Mouse (Mus musculus) large intestine, adult 2 months (tissue): ENCODE results near the gene Hist1h4h. TPM values are rescaled to one million over a fixed set of nuclear protein-coding genes. Genes with fewer than 3 reads are reported as not detected.

Source experiments
- DNase-seq: peaks from one replicate; pipeline ENCODE4 v3.0.0-alpha.2; 2012; ENCODE audit warnings: low read depth, low spot score
- WGBS: fragments of 180-500 bp; shearing (Covaris S2); methylation state at CpG from one replicate; pipeline ENCODE4 v1.1.7; 2018; 5-methylcytosine and 5-hydroxymethylcytosine counted together
- polyA plus RNA-seq: library from polyadenylated mRNA; depleted of rRNA; stranded (reverse); fragments of >200 nt; gene quantifications from 2 replicates; pipeline ENCODE4 v1.2.3, GENCODE M21; 2012

The Hist1h4h gene
- polyA plus RNA-seq, 1 experiment = 27.9 TPM

GRCm38 (mm10) chr13:23506819-23507515 is 23.9 kb upstream of the Hist1h4h start:
- no peak for DNase-seq
- WGBS = 73% methylated on average over 14 of the region's 14 CpGs

- 24% methylated on average over 1 of the region's 1 CpGs for WGBS
- no peak for DNase-seq
These were observed 20.7 kb upstream of the Hist1h4h start for GRCm38 (mm10) chr13:23510127-23510526.

GRCm38 (mm10) chr13:23513517-23513916 is 17.3 kb upstream of the Hist1h4h start:
- 81% methylated on average over 1 of the region's 1 CpGs for WGBS
- no peak for DNase-seq

GRCm38 (mm10) chr13:23515281-23515680 is 15.6 kb upstream of the Hist1h4h start:
- 86% methylated on average over 5 of the region's 5 CpGs for WGBS
- no peak for DNase-seq

DNA sequence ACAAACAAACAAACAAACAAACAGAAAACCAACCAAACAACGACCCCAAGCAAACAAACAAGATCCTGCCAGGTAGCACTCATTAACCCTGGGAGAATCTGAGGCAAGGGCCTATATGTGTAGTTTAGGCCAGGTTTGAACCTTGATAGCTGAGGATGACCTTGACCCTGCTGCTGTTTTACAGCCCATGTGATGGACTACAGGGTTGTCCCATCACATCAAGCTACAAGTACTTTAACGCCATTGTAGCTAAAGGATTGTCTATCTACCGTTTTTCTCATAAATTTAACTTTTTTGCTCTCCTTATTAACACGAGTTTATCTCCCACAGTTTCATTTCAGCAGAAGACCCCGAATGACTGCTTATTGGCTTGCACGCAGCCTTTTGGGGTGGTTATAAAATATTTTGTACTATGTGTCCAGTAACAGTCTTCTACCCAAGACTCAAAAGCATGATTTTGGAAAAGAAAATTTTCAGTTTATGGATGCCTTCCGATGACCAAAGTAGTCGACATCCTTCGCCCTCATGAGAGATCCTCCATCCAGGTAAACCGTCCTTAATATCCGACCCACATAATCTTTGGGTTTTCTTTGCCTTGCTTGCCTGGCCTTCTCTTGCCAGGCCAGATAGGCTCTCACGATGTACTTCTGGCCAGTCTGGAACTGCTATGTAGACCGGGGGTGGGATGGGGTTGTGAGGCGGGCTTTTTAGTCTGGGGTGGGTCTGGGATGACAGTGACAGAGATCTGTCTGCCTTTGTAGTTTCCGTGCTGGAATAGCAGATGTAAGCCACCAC is 14.8 kb upstream of the Hist1h4h start:
- WGBS = 58% methylated on average over 15 of the region's 15 CpGs
- no peak for DNase-seq

DNA sequence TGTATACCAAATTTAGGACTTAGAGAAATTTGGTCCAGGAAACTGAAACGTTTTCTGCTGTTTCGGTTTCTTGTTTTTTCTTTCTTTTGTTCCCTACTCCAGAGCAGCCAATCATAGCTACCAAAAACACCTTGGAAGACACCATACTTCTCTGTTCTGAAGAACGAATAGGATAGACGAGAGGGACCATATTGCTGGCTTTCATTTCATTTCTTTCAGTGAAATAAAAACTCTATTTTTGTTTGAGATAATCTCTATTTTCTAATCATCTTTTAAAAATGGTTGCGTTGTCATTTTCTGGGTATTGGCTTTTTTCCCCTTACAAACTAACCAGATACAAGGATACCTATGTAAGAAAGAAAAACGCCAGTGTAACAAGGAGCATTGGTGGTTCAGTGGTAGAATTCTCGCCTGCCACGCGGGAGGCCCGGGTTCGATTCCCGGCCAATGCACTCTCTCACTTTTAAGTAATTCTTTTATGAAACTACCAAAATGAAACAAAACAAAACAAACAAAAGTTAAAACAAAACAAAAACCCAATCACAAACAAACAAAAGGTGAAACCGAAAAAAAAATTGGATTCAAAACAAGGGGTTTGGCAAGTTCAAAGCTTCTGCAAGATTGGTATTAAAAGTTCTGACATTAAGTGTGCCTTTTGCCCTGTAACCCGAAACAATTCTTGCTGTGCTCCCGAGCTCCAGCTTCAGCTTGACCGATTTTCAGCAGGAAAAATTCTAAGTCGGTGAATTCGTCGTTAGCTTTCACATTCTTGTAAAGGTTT is 13.8 kb upstream of the Hist1h4h start:
- under 1% methylated on average over 19 of the region's 19 CpGs for WGBS
- DNase-seq = peak; percentile 63

GRCm38 (mm10) chr13:23517603-23518294 is 13.1 kb upstream of the Hist1h4h start:
- under 1% methylated on average over 27 of the region's 27 CpGs for WGBS
- peak; percentile 57 for DNase-seq

DNA sequence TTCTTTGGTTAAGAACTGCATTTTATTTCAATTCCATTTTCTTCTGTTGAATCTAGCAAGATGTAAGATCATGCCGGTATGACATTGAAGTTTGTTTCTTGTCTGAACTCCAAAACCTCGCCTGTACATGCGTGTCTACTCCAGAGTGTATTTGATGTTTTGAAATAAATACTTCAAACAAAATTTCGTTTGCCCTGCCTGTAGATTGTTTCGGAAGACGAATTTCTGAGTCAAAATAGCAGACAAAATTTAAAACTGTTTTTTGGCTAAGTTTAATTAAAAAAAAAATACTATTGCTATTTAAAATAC is 12.6 kb upstream of the Hist1h4h start:
- WGBS = 1% methylated on average over 6 of the region's 6 CpGs
- DNase-seq = no peak

DNA sequence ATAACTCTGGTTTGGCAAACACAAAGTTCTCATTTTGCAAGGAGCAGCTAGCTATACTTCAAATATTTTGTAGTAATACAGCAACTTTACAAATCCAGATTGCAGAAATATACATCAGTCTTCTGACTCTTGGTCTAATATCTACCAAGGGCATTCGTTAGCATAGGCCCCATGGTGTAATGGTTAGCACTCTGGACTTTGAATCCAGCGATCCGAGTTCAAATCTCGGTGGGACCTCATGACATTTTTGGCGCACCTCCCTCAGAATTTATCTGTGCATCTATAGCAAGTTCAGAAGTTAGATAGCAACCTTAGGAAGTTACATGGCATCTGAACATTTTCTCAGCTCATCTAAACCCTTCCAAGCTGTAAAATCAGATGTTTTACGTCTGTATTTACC is 12.0 kb upstream of the Hist1h4h start:
- 0% methylated on average over 6 of the region's 6 CpGs for WGBS
- DNase-seq = peak; percentile 55

DNA sequence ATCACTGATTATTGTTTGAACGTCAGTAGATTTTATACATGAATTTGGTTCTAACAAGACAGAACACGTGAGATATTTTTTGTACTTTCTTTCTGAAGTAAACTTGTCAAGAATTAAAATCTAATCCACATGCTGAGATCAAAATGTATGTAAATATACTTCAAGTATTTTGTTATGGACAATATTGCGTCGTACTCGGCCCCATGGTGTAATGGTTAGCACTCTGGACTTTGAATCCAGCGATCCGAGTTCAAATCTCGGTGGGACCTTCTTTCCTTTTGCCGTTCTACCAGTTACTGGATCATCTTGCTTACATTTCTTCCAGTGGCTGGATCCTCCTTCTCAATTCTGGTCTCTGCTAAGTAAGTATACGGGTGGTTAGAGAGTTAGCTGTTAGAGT is 11.4 kb upstream of the Hist1h4h start:
- under 1% methylated on average over 10 of the region's 10 CpGs for WGBS

DNA sequence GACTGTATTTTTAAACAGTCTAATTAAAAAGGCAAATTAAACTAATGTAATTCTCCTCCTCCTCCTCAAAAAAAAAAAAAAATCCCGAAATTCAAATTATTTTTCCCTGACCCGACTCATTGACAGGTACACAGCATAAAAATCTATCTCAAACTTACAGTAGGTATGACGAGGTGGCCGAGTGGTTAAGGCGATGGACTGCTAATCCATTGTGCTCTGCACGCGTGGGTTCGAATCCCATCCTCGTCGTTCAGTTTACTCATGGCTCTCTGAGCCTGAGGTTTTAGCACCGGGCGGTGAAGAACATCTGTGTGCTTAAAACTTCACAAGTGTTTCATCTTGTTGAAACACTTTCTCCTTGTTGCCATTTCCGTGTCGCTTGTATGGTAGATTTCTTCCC is 9.1 kb upstream of the Hist1h4h start:
- no peak for DNase-seq
- 3% methylated on average over 14 of the region's 14 CpGs for WGBS

More for the DNA sequence above, 11.4 kb upstream of the Hist1h4h start:
- DNase-seq = peak; percentile 45

DNA sequence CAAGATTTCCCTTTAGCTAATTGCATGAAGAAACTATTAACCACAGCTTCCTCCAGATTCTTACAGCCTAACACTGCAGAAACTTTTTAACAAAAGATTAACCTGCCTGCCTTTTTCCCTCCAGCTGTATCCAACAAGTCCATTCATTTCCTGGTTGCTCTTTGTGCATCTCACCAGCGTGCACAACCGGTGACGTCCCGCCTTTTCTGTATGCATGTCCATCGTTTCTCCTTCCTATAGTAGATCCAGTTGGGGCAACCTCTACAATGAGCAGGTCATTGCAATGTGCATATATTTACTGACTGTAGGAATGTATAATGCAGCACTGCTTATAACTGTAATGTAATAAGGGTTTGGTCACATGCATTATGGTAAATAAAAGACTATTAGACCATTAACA is 6.9 kb upstream of the Hist1h4h start:
- 26% methylated on average over 5 of the region's 5 CpGs for WGBS
- DNase-seq = no peak

- WGBS = 14% methylated on average over 5 of the region's 5 CpGs
These were observed 6.2 kb upstream of the Hist1h4h start for GRCm38 (mm10) chr13:23524654-23525053.

DNA sequence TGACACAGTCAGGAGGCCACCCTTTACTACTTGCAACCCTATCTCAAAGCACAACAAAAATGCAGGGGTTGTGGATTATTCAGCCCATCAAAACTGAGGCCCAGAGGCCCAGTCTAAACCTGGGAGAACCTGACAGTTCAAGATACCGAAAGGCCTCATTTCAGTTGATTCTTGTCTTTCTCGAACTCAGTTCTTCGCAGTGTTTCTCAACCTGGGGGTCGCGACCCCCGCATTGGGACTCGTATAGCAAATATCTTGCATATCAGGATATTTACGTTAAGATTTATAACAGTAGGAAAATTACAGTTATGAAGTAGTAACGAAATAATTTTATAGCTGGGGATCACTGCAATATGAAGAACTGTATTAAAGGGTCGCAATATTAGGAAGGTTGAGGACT is 4.9 kb upstream of the Hist1h4h start:
- WGBS = 8% methylated on average over 10 of the region's 10 CpGs
- no peak for DNase-seq

More at GRCm38 (mm10) chr13:23524654-23525053, 6.2 kb upstream of the Hist1h4h start:
- no peak for DNase-seq

GRCm38 (mm10) chr13:23526312-23526711 is 4.5 kb upstream of the Hist1h4h start:
- WGBS = under 1% methylated on average over 17 of the region's 17 CpGs
- peak; percentile 70 for DNase-seq

GRCm38 (mm10) chr13:23529005-23529404 is 1.8 kb upstream of the Hist1h4h start:
- no peak for DNase-seq
- 85% methylated on average over 5 of the region's 5 CpGs for WGBS

- no peak for DNase-seq
- WGBS = 22% methylated on average over 2 of the region's 2 CpGs
These were observed 1.2 kb upstream of the Hist1h4h start for GRCm38 (mm10) chr13:23529480-23530165.

- WGBS = under 1% methylated on average over 20 of the region's 20 CpGs
- DNase-seq = no peak
These were observed 509 bp upstream of the Hist1h4h start for GRCm38 (mm10) chr13:23530181-23530900.
